Mouse (Mus musculus): ENCODE results near the gene Rhov. TPM values are rescaled to one million over a fixed set of nuclear protein-coding genes. Genes with fewer than 3 reads are reported as not detected.

The Rhov gene
- polyA plus RNA-seq, 1 experiment from 2014 or later, result 0.08 TPM

- peaks cover 33% of the 10 kb centered on the region for H3K36me3 ChIP-seq (replicated peaks)
- H3K27me3 ChIP-seq, result no peaks in the 10 kb centered on the region
- 19% methylated on average over 7 of the region's 7 CpGs for WGBS (ENCODE audit: insufficient replicate concordance)
- no peak for ATAC-seq (ENCODE audit: insufficient read depth)
- H3K9me3 ChIP-seq (replicated peaks), result no peaks in the 10 kb centered on the region
- peaks cover 75% of the 10 kb centered on the region for H3K4me1 ChIP-seq (replicated peaks)
- H3K4me2 ChIP-seq, result peak overlapping the region; percentile 73
- H3K4me3 ChIP-seq (replicated peaks), result peak overlapping the region; percentile 38; the same call in 1 of the 2 replicates
- peak overlapping the region; percentile 56 for H3K27ac ChIP-seq (replicated peaks)
- H3K9ac ChIP-seq, result peak overlapping the region; percentile 37; the same call in 1 of the 2 replicates
Measured at GRCm38 (mm10) chr2:119300819-119301493, 29.9 kb upstream of the Rhov start.

DNA sequence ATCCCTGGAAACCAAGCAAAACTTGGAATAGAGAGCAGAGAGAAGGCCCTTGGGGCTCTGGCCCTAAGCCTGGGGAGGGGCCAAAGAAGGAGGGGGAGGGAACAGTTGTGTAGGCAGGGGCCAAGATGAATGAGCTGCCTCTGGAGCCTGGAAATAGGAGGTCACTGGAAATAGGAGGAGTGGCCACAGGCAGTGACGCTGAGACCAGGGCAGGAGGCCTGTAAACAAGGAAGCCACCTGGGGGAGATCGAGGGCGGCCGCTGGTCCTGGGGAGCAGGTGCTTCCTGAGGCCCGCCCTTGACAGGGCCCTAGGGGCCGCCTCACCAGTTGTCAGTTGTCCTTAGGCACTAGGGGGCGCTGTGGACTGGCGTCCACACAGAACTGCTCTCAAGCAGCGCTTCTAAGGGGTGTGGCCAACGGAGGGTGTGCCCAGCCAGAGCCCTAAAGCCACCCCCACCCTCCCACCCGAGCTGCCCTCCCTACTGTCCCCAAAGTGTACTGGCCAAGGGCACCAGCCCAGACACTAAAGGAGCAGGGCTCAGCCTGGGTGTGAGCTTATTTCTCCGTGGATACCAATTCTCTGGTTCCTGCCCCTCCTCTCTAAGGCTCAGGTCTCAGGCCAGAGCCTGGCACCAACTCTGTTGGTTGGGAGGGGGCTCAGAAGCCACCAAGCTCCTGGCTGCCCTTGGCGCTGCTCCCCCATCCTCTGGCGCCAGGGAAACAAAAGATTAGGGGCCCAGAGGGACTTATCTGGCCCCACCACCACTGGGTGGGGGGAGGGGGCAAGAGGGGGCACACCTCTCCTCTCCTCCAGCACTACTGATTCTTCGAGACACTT is 29.1 kb upstream of the Rhov start:
- peak overlapping the region; percentile 56 for H3K27ac ChIP-seq (replicated peaks)
- no peaks in the 10 kb centered on the region for H3K9me3 ChIP-seq (replicated peaks)
- WGBS (ENCODE audit: insufficient replicate concordance), result 2% methylated on average over 15 of the region's 15 CpGs
- H3K4me3 ChIP-seq (replicated peaks), result peak overlapping the region; percentile 38
- ATAC-seq (ENCODE audit: insufficient read depth), result peak; percentile 88
- peak overlapping the region; percentile 37 for H3K9ac ChIP-seq
- H3K36me3 ChIP-seq (replicated peaks), result peaks cover 38% of the 10 kb centered on the region
- H3K4me1 ChIP-seq (replicated peaks), result peaks cover 67% of the 10 kb centered on the region
- H3K4me2 ChIP-seq, result peak overlapping the region; percentile 73
- H3K27me3 ChIP-seq, result no peaks in the 10 kb centered on the region

- Histone ChIP-seq H3K4me3 (replicated peaks) (no peak overlapping the region), H3K9me3 (replicated peaks) (no peaks in the 10 kb centered on the region), H3K27ac (replicated peaks) (no peak overlapping the region), H3K4me1 (replicated peaks) (peaks cover 54% of the 10 kb centered on the region), H3K36me3 (replicated peaks) (peaks cover 51% of the 10 kb centered on the region), H3K27me3 (no peaks in the 10 kb centered on the region), H3K9ac (no peak overlapping the region), H3K4me2 (no peak overlapping the region)
- WGBS (ENCODE audit: insufficient replicate concordance), result 82% methylated on average over 2 of the region's 2 CpGs
- ATAC-seq (ENCODE audit: insufficient read depth), result no peak
Measured at GRCm38 (mm10) chr2:119298839-119299238, 27.8 kb upstream of the Rhov start.

- peaks cover 50% of the 10 kb centered on the region for H3K4me1 ChIP-seq (replicated peaks)
- no peak overlapping the region for H3K27ac ChIP-seq (replicated peaks)
- H3K27me3 ChIP-seq, result no peaks in the 10 kb centered on the region
- H3K4me3 ChIP-seq (replicated peaks), result no peak overlapping the region
- no peaks in the 10 kb centered on the region for H3K9me3 ChIP-seq (replicated peaks)
- H3K9ac ChIP-seq, result no peak overlapping the region
- H3K36me3 ChIP-seq (replicated peaks), result peaks cover 56% of the 10 kb centered on the region
- WGBS (ENCODE audit: insufficient replicate concordance), result 45% methylated on average over 5 of the region's 5 CpGs
- no peak for ATAC-seq (ENCODE audit: insufficient read depth)
- H3K4me2 ChIP-seq, result no peak overlapping the region
Measured at GRCm38 (mm10) chr2:119298330-119298729, 27.3 kb upstream of the Rhov start.

DNA sequence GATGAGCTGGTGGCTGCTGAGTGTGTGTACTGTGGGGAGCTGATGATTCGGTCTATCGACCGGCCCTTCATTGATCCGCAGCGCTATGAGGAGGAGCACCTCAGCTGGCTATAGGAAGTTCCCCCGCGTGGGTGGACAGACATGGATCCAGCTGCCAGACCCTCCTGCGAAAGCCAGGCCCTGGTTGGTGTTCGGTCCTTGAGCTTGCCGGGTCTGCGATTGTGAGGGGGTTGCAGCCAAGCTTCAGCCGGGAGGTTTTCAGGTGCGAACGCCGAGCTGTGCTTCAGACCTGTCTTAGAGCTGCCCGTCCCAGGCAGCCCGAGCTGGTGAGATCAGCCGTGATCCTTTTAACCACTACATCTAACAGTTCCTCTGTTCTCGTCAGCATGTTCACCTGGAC is 26.4 kb upstream of the Rhov start:
- Histone ChIP-seq H3K27ac (replicated peaks) (no peak overlapping the region), H3K36me3 (replicated peaks) (peaks cover 64% of the 10 kb centered on the region), H3K9me3 (replicated peaks) (no peaks in the 10 kb centered on the region), H3K4me2 (no peak overlapping the region), H3K4me1 (replicated peaks) (peaks cover 44% of the 10 kb centered on the region), H3K27me3 (no peaks in the 10 kb centered on the region), H3K9ac (no peak overlapping the region), H3K4me3 (replicated peaks) (no peak overlapping the region)
- no peak for ATAC-seq (ENCODE audit: insufficient read depth)
- 83% methylated on average over 19 of the region's 19 CpGs for WGBS (ENCODE audit: insufficient replicate concordance)

DNA sequence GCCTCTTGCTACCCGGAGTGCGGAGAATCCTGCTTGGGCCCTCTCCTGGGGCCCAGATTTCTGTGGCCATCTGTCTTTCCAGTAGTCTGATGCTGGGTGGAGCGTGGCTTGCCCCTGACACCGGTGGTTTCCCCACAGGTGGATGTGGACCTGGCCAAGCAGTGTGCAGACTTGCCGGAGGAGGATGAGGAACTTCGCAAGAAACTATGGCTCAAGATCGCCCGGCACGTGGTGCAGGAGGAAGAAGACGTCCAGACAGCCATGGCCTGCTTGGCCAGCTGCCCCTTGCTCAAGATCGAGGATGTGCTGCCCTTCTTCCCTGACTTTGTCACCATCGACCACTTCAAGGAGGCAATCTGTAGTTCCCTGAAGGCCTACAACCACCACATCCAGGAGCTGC is 25.7 kb upstream of the Rhov start:
- Histone ChIP-seq H3K4me3 (replicated peaks) (no peak overlapping the region), H3K9me3 (replicated peaks) (no peaks in the 10 kb centered on the region), H3K27ac (replicated peaks) (no peak overlapping the region), H3K36me3 (replicated peaks) (peaks cover 69% of the 10 kb centered on the region), H3K27me3 (no peaks in the 10 kb centered on the region), H3K9ac (no peak overlapping the region), H3K4me1 (replicated peaks) (peaks cover 37% of the 10 kb centered on the region), H3K4me2 (no peak overlapping the region)
- no peak for ATAC-seq (ENCODE audit: insufficient read depth)
- whole genome bisulfite sequencing (ENCODE audit: insufficient replicate concordance), result 74% methylated on average over 12 of the region's 12 CpGs

DNA sequence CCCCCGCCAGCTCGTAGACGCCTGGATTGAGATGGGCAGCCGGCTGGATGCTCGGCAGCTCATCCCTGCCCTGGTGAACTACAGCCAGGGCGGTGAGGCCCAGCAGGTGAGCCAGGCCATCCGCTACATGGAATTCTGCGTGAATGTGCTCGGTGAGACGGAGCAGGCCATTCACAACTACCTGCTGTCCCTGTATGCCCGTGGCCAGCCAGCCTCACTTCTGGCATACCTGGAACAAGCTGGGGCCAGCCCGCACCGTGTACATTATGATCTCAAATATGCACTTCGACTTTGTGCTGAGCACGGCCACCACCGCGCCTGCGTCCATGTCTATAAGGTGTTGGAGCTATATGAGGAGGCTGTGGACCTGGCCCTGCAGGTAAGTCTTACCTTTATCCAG is 23.3 kb upstream of the Rhov start:
- peaks cover 85% of the 10 kb centered on the region for H3K36me3 ChIP-seq (replicated peaks)
- no peaks in the 10 kb centered on the region for H3K9me3 ChIP-seq (replicated peaks)
- no peak overlapping the region for H3K4me2 ChIP-seq
- no peaks in the 10 kb centered on the region for H3K27me3 ChIP-seq
- 90% methylated on average over 18 of the region's 18 CpGs for WGBS (ENCODE audit: insufficient replicate concordance)
- peaks cover 24% of the 10 kb centered on the region for H3K4me1 ChIP-seq (replicated peaks)
- ATAC-seq (ENCODE audit: insufficient read depth), result no peak
- H3K9ac ChIP-seq, result no peak overlapping the region
- no peak overlapping the region for H3K27ac ChIP-seq (replicated peaks)
- H3K4me3 ChIP-seq (replicated peaks), result no peak overlapping the region

DNA sequence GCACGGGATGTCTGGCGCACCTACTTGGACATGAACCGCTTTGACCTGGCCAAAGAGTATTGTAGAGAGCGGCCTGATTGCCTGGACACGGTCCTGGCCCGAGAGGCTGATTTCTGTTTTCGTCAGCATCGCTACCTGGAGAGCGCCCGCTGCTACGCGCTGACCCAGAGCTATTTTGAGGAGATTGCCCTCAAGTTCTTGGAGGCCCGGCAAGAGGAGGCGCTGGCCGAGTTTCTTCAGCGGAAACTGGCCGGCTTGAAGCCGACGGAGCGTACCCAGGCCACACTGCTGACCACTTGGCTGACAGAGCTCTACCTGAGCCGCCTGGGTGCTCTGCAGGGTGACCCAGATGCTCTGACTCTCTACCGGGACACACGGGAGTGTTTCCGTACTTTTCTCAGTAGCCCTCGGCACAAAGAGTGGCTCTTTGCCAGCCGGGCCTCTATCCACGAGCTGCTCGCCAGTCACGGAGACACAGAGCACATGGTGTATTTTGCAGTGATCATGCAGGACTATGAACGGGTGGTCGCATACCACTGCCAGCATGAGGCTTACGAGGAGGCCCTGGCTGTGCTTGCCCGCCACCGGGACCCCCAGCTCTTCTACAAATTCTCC is 22.8 kb upstream of the Rhov start:
- no peak overlapping the region for H3K27ac ChIP-seq (replicated peaks)
- H3K4me1 ChIP-seq (replicated peaks), result peaks cover 24% of the 10 kb centered on the region
- H3K4me3 ChIP-seq (replicated peaks), result no peak overlapping the region
- 90% methylated on average over 34 of the region's 34 CpGs for WGBS (ENCODE audit: insufficient replicate concordance)
- H3K27me3 ChIP-seq, result no peaks in the 10 kb centered on the region
- H3K9me3 ChIP-seq (replicated peaks), result no peaks in the 10 kb centered on the region
- H3K4me2 ChIP-seq, result no peak overlapping the region
- no peak overlapping the region for H3K9ac ChIP-seq
- ATAC-seq (ENCODE audit: insufficient read depth), result no peak
- peaks cover 80% of the 10 kb centered on the region for H3K36me3 ChIP-seq (replicated peaks)

- Histone ChIP-seq H3K9me3 (replicated peaks) (no peaks in the 10 kb centered on the region), H3K9ac (no peak overlapping the region), H3K27ac (replicated peaks) (no peak overlapping the region), H3K4me3 (replicated peaks) (no peak overlapping the region), H3K4me2 (no peak overlapping the region), H3K36me3 (replicated peaks) (peaks cover 75% of the 10 kb centered on the region), H3K27me3 (no peaks in the 10 kb centered on the region), H3K4me1 (replicated peaks) (peaks cover 20% of the 10 kb centered on the region)
- no peak for ATAC-seq (ENCODE audit: insufficient read depth)
- WGBS (ENCODE audit: insufficient replicate concordance), result 88% methylated on average over 17 of the region's 17 CpGs
Measured at GRCm38 (mm10) chr2:119293311-119293710, 22.2 kb upstream of the Rhov start.

- 81% methylated on average over 17 of the region's 17 CpGs for WGBS (ENCODE audit: insufficient replicate concordance)
- Histone ChIP-seq H3K4me1 (replicated peaks) (peaks cover 23% of the 10 kb centered on the region), H3K9ac (no peak overlapping the region), H3K4me3 (replicated peaks) (no peak overlapping the region), H3K27ac (replicated peaks) (no peak overlapping the region), H3K36me3 (replicated peaks) (peaks cover 71% of the 10 kb centered on the region), H3K27me3 (no peaks in the 10 kb centered on the region), H3K4me2 (no peak overlapping the region), H3K9me3 (replicated peaks) (no peaks in the 10 kb centered on the region)
- ATAC-seq (ENCODE audit: insufficient read depth), result no peak
Measured at GRCm38 (mm10) chr2:119292852-119293251, 21.8 kb upstream of the Rhov start.

DNA sequence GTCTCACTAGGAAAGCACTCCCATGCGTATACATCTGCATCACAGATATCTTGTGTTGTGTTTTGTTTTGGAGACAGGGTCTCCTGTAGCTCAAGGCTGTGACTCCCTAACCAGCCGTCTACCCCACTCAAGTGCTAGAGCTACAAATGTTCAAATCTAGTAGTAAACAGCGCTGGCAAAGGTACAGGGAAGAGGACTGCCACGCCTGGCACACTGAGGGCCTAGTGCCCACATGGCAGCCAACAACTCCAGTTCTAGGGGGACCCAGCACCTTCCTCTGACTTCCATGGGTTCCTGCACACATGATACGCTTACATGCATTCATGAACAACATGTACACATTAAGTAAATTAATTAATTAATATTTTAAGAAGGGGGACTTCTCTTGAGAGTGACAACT is 21.2 kb upstream of the Rhov start:
- Histone ChIP-seq H3K9ac (no peak overlapping the region), H3K36me3 (replicated peaks) (peaks cover 65% of the 10 kb centered on the region), H3K27ac (replicated peaks) (no peak overlapping the region), H3K27me3 (no peaks in the 10 kb centered on the region), H3K4me3 (replicated peaks) (no peak overlapping the region), H3K4me2 (no peak overlapping the region), H3K9me3 (replicated peaks) (no peaks in the 10 kb centered on the region), H3K4me1 (replicated peaks) (peaks cover 28% of the 10 kb centered on the region)
- WGBS (ENCODE audit: insufficient replicate concordance), result 78% methylated on average over 5 of the region's 5 CpGs
- no peak for ATAC-seq (ENCODE audit: insufficient read depth)
